Mouse (Mus musculus): ENCODE data around the gene Atf6b. TPM values are rescaled to one million over a fixed set of nuclear protein-coding genes. Genes with fewer than 3 reads are reported as not detected.
A peak's percentile ranks its signal among the peaks of the same experiment; 100 is the strongest.

The Atf6b gene
- total RNA-seq, 2 experiments from 2014 or later, result 46.5 to 48.6 TPM

- no peak for DNase-seq (ENCODE audit: low spot score in 2 of 2)
Measured at GRCm38 (mm10) chr17:34645256-34645829, 1.6 kb upstream of the Atf6b start.

- DNase-seq (ENCODE audit: low spot score in 2 of 2), result no peak
Measured at GRCm38 (mm10) chr17:34645831-34646511, 975 bp upstream of the Atf6b start.

GRCm38 (mm10) chr17:34648141-34648890 lies 1.4 kb downstream of the Atf6b start:
- no peak for DNase-seq (ENCODE audit: low spot score in 2 of 2)

- no peak for DNase-seq (ENCODE audit: low spot score in 2 of 2)
Measured at GRCm38 (mm10) chr17:34649106-34649864, 2.3 kb downstream of the Atf6b start.

- DNase-seq (ENCODE audit: low spot score in 2 of 2), result no peak
Measured at GRCm38 (mm10) chr17:34650781-34651180, 3.8 kb downstream of the Atf6b start.

GRCm38 (mm10) chr17:34651507-34652221 lies 4.7 kb downstream of the Atf6b start:
- no peak for DNase-seq (ENCODE audit: low spot score in 2 of 2)

GRCm38 (mm10) chr17:34652546-34652945 lies 5.6 kb downstream of the Atf6b start:
- DNase-seq (ENCODE audit: low spot score in 2 of 2), result no peak

GRCm38 (mm10) chr17:34652985-34653384 lies 6.0 kb downstream of the Atf6b start:
- DNase-seq (ENCODE audit: low spot score in 2 of 2), result no peak

GRCm38 (mm10) chr17:34653746-34654285 lies 6.9 kb downstream of the Atf6b start:
- DNase-seq (ENCODE audit: low spot score in 2 of 2), result peak; percentile 64 to 73

GRCm38 (mm10) chr17:34654392-34654791 lies 7.4 kb downstream of the Atf6b start:
- DNase-seq (ENCODE audit: low spot score in 2 of 2), result no peak

- no peak for DNase-seq (ENCODE audit: low spot score in 2 of 2)
Measured at GRCm38 (mm10) chr17:34655160-34655559, 8.2 kb downstream of the Atf6b start.

GRCm38 (mm10) chr17:34655581-34655991 lies 8.6 kb downstream of the Atf6b start:
- peak; percentile 67 to 78 for DNase-seq (ENCODE audit: low spot score in 2 of 2)

GRCm38 (mm10) chr17:34656666-34657065 lies 9.7 kb downstream of the Atf6b start:
- no peak for DNase-seq (ENCODE audit: low spot score in 2 of 2)

GRCm38 (mm10) chr17:34657271-34657670 lies 10.3 kb downstream of the Atf6b start:
- no peak for DNase-seq (ENCODE audit: low spot score in 2 of 2)

- DNase-seq (ENCODE audit: low spot score in 2 of 2), result no peak
Measured at GRCm38 (mm10) chr17:34658145-34658544, 11.2 kb downstream of the Atf6b start.

- no peak for DNase-seq (ENCODE audit: low spot score in 2 of 2)
Measured at GRCm38 (mm10) chr17:34658591-34658990, 11.6 kb downstream of the Atf6b start.

GRCm38 (mm10) chr17:34659181-34659896 lies 12.4 kb downstream of the Atf6b start:
- no peak for DNase-seq (ENCODE audit: low spot score in 2 of 2)

GRCm38 (mm10) chr17:34659897-34660214 lies 12.9 kb downstream of the Atf6b start:
- DNase-seq (ENCODE audit: low spot score in 2 of 2), result no peak

- DNase-seq (ENCODE audit: low spot score in 2 of 2), result no peak
Measured at GRCm38 (mm10) chr17:34660259-34660820, 13.4 kb downstream of the Atf6b start.
